In genomic region chr4:68648311-68648710, GRCm38 (mm10) we compare ENCODE assay signal across 22 mouse cellular contexts.
DNase-seq lines count a peak whose midpoint lies in the region; ATAC-seq lines count a peak whose summit lies in the region.
"Had no signal": no experiment of that assay in that cellular context is flagged by ENCODE, and none has a peak within 500 bp of the region (broad histone marks: within the 10 kb centered on the region; RNA-seq: fewer than 3 reads in every experiment).

No protein-coding gene starts in this region.

- H3K4me2 ChIP-seq in liver, embryonic 12.5 days: no peak overlapping the region
- H3K4me2 ChIP-seq: forebrain, embryonic 13.5 days; hindbrain, embryonic 12.5 days had no signal

- 58% methylated on average over 1 of the region's 1 CpGs for WGBS in liver, embryonic 12.5 days (ENCODE audit: insufficient replicate concordance)

- no peak overlapping the region for H3K27ac ChIP-seq in liver, embryonic 12.5 days
- H3K27ac ChIP-seq: embryonic facial prominence, embryonic 10.5 days; forebrain, embryonic 13.5 days; gastrocnemius, adult 2 months; heart, embryonic 10.5 days; hindbrain, embryonic 12.5 days had no signal

- no peak overlapping the region for H3K4me3 ChIP-seq in liver, embryonic 12.5 days
- H3K4me3 ChIP-seq: embryonic facial prominence, embryonic 10.5 days; forebrain, embryonic 13.5 days; gastrocnemius, adult 2 months; heart, embryonic 10.5 days; hindbrain, embryonic 12.5 days had no signal

- H3K9me3 ChIP-seq in liver, embryonic 12.5 days (replicated peaks): no peaks in the 10 kb centered on the region
- H3K9me3 ChIP-seq: embryonic facial prominence, embryonic 10.5 days; forebrain, embryonic 13.5 days; heart, embryonic 10.5 days; hindbrain, embryonic 12.5 days had no signal

- DNase-seq in layer of hippocampus, adult 9-11 months: peak; percentile 30
- DNase-seq in layer of hippocampus, postnatal 10 days (ENCODE audit: low spot score in 2 of 2): no peak
- peak; percentile 16 to 63 for DNase-seq in right cerebral cortex, postnatal 36 days (ENCODE audit: low spot score in 2 of 2)
- no peak for DNase-seq in right cerebral cortex, postnatal 14 days
- DNase-seq in left cerebral cortex, adult 9 months (ENCODE audit: low spot score in 2 of 2): peak; percentile 32 to 51
- DNase-seq: adrenal gland, adult 2 months; adrenal gland, postnatal 25 days; cerebellum, adult 2 months; cerebellum, postnatal 10 days; forebrain, postnatal 0 days; gastrocnemius, adult 2 months; gastrocnemius, postnatal 25 days; heart, adult 11 months; heart, postnatal 10 days; heart, postnatal 4 days had no signal

- no peak overlapping the region for H3K9ac ChIP-seq in liver, embryonic 12.5 days
- H3K9ac ChIP-seq: forebrain, embryonic 13.5 days; forebrain, postnatal 0 days; hindbrain, embryonic 12.5 days had no signal

- H3K27me3 ChIP-seq in liver, embryonic 12.5 days (replicated peaks): no peaks in the 10 kb centered on the region
- H3K27me3 ChIP-seq: forebrain, embryonic 13.5 days; hindbrain, embryonic 12.5 days had no signal

- no peaks in the 10 kb centered on the region for H3K36me3 ChIP-seq in liver, embryonic 12.5 days
- H3K36me3 ChIP-seq: embryonic facial prominence, embryonic 10.5 days; heart, embryonic 10.5 days; hindbrain, embryonic 12.5 days had no signal

- ATAC-seq in liver, embryonic 12.5 days: no peak
- ATAC-seq in granulocyte monocyte progenitor cell, adult 5-6 weeks (replicated peaks; ENCODE audit: poor library complexity, severe bottlenecking): no peak
- ATAC-seq: forebrain, embryonic 13.5 days; forebrain, postnatal 0 days; hindbrain, embryonic 16.5 days had no signal

- no peaks in the 10 kb centered on the region for H3K4me1 ChIP-seq in liver, embryonic 12.5 days
- H3K4me1 ChIP-seq: embryonic facial prominence, embryonic 10.5 days; forebrain, embryonic 13.5 days; heart, embryonic 10.5 days; hindbrain, embryonic 12.5 days had no signal

Comparison
In these comparisons a context has a peak if more than half of its experiments do, and no peak if none do; other contexts are left out.
1. DNase-seq: peak in layer of hippocampus, adult 9-11 months (single experiment), right cerebral cortex, postnatal 36 days (2 of 2) and left cerebral cortex, adult 9 months (2 of 2); none in layer of hippocampus, postnatal 10 days (0 of 2) and right cerebral cortex, postnatal 14 days (single experiment).